Mouse (Mus musculus): ENCODE measurements around the gene Vmn2r80. TPM values are rescaled to one million over a fixed set of nuclear protein-coding genes. Genes with fewer than 3 reads are reported as not detected.
"Not testable (repeated sequence)": the region's sequence is repeated elsewhere in the genome, so short reads cannot be mapped to it uniquely, and the experiment has no call there.

Vmn2r80 gene
- polyA plus RNA-seq (2017; shearing (Covaris generic)), result not detected

DNA sequence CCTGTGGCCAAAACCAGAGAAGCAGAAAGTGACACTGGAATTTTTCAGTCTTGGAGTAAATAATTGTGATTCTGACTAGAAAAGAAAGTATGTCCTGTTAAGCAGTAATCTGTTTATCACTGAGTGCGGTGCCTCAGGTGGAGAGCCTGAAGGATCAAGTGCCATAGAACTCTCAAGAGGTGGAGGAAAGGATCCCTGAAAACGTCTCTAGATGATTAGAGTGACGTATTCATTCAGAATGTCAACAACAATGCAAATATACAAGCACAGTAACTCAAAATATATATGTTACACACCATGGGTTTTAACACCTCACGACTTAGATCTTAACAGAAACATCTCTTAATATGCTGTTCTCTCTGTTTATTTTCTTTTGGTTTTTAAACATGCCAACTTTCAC lies at the start of gene Vmn2r80:
Vmn2r80 (plus strand) TSS at position 301 of the 400 bp plus-strand sequence.
- ATAC-seq, result not testable (repeated sequence)

DNA sequence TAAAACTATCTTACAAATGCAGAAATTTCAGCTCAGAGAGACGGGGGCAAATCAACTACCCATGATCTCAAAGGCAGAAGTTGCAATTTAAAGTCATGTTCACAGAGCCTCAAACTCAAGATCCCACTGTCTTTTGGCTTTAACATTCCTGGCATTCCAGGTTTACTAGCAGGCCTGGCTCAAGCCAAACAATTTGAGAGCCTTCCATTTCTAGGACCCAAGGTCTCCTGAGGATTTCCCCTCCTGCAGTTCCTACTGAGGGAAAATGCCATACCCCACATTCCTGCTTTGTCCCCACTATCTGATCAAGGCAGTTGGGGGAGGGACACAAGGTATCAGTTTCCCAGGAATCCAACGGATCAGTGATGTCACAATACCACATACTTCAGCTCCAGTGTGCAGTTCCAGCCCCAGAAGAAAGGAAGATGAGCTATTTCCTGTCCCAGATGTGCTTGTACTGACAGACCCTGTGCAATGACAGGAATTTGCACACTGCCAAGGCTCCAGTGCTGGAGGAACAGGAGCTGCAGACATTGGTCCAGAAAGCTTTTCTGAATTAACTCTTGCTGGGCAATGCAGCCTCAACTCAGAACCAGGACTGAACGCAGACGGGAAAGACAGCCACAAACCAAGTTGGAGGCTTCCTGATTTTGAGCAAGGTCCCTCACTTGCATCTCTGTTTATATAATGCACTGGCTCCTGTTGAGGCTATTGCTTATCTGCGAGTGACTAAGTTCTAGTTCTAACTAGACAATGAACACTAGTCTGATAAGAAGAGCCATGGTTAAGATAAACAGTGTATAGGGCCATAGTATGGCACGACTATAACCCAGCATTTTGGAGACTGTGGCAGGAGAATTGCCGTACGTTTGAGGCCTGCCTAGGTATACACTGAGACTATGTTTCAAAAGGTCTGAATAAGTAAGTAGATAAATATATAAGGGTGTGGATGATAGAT lies 42.0 kb upstream of the Vmn2r80 start:
- ATAC-seq, result no peak

DNA sequence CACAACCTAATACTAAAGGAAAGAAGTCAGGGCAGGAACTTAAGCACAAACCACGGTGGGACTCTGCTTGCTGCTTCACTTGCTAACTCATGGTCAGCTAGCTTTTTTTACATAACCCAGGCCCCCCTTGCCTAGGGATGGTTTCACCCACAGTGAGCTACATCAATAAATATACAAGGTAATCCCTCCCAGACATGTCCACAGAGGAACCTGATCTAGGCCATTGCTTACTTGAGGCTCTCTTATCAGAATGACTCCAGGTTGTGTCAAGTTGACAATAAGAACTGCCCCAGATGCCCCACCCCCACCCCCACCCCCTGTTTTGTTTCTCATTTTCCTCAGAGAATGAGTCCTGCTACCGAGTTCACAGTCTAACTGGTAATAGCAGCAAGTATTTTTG lies 41.0 kb upstream of the Vmn2r80 start:
- no peak for ATAC-seq

DNA sequence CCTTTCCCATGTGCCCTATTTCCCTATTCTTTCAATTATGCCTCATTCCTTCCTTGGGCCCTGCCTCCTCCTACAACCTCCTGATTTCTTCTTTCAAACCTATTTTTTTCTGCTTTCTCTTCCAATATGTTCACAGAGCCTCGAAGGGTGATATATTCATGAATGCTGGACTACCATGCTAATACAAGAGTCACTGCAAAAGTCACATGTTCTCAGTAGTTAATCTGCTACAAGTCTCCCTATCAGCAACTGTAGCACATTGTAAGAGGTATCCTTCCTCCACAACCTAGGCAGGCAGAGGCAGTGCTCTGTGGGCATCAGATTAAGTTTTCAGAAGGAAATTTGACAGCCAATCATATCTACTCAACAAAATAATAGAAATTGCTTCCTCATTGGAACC lies 39.4 kb upstream of the Vmn2r80 start:
- no peak for ATAC-seq

DNA sequence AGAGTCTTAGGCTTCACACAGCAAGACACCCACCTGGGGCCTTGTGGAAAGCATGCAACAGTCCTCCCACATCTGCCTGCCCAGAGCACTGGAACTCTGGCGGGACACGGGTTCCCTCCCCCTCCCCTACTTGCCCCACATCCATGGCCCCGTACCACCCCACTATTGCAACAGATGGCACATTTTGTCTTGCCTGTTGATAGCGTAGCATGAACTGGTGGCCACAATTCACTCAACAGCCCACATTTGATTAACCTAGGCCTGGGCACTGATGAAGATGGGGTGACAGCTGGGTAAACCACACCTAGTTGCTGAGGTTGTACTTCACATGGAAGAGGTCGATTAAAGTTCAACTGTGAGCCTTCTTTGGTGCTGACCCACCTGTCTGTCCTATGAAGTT lies 38.1 kb upstream of the Vmn2r80 start:
- ATAC-seq, result no peak

DNA sequence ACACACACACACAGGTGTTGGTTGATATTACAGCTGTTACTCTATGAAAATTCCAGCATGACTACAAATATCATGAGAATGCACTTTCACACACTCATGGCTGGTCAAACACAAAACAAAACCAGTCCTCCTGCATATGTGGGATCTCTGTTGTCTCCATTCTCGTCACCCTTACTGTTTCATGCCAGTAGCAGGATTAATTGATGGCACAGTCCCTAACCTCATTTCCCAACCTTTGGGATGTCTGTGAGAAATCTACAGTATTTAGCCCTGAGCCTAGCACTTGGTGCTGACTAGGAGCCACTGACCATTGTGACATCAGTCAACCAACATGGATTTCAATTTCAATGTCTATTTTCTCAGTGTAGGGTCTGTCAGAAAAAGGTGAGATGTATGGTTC lies 33.5 kb upstream of the Vmn2r80 start:
- no peak for ATAC-seq

DNA sequence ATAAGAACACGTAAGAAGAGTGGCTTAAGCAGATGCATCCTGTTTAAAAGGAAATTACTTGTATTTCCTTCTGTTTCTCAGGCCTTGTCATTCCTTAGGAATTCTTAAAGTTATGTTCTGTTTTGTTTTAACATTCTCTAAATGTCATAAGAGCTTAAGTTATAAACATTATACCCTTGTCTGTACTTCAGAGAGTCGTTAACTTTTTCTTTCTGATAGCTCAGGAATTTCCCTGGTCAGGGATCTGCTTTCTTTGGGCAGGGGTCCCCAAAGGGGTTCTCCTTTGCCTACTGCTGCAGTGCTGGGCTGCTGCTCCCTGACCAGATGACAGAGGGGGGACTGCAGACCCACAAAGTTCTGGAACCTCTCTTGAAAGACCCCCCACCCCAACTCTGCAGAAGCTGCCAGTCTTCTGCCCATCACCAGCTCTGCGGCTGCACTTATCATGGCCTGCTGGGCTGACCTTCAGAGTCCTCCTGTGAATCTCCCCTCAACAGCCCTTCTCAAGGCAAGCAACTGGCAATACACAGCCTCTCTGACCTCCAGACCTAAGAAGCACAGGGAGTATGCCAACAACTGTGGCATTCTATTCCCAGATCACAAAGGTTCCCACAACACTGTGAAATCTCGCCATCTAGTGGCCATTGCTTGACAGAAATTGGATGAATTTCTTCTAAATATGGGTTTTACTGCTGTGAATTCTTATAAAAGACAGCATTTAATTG lies 32.3 kb upstream of the Vmn2r80 start:
- ATAC-seq, result no peak

DNA sequence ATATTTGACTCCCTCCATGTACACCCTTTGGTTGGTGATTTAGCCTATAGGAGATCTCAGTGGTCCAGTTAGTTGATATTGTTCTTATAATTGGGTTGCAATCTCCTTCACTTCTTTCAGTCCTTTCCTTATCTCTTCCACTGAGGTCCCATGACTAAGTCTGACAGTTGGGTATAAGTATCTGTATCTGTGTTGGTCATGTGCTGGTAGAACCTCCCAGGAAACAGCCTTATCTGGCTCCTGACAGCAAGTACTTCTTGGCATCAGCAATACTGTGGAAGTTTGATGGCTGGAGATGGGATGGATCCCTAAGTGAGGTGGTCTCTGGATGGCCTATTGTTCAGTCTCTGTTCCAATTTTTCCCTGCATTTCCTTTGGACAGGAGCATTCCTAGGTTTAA lies 3.0 kb downstream of the Vmn2r80 start:
- ATAC-seq, result no peak

DNA sequence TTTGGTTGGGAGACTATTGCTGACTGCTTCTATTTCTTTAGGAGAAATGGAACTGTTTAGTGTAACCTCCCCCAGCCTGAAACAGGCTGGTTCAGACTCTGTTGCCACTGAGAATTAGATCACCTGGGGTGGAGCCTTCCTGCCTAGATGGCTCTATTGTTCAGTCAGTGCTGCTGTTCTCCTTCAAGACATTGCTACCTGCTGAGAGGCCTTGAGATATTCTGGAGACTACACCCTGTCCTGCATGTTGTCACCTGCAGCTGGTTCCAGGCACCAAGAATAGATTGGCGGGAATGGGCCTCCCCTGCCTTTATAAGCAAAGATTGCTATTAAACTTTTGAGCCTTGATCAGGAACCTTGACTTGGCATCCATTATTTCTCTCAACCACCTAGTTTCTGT lies 51.4 kb downstream of the Vmn2r80 start:
- not testable (repeated sequence) for ATAC-seq

DNA sequence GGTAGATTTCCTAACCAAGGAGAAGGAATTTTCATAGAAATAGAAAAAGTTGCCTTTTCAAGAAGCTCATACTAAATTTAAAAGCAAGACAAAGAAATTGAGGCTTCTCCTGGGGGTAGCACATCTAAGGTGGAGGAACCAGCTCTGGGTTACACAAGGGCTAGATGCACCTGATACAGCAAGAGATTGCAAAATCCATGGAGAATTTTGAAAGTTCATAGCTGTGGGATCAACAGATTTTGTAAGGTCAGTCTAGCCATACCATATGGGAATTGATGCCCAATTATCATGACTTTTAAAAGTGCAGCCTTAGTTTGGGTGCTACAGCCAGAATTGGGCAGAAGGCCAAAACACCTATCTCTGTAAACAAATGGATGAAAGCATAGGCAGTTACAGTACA lies 71.9 kb downstream of the Vmn2r80 start:
- ATAC-seq, result no peak

DNA sequence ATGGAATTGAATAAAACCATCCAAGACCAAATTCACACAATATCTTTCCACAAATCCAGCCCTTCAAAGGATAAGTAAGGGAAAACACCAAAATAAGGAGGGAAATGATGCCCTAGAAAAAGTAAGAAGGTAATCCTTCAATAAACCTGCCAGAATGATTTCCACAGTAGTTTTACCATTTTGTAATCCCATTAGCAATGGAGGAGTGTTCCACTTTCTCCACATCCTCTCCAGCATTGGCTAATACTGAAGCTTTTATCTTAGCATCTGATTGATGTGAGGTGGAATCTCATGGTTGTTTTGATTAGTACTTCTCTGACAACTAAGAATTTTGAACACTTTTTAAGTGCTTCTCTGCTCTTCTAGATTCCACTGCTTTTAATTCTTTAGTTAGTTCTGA lies 73.0 kb downstream of the Vmn2r80 start:
- no peak for ATAC-seq

DNA sequence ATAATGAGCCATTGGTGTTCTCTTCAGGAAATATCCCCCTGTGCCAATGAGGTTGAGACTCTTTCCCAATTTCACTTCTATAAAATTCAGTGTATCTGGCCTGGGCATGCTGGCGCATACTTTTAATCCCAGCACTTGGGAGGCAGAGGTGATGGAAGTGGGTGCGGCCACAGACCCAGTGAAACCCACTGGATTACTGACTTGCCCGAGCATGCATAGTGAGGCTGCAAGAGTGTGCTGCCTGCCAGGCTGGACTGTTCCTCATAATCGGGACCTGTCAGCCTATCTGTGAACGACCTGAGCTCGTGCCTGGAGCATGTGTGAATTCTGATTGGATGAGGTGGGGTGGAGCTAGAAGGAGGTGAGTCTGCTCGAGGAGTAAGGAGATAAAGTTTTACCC lies 73.6 kb downstream of the Vmn2r80 start:
- no peak for ATAC-seq

Other genes starting within 250 kb of the Vmn2r80 start
- gene Olfr1354, start 235.6 kb upstream of the Vmn2r80 start, polyA plus RNA-seq (2017; shearing (Covaris generic)), result not detected
- not detected for gene Olfr8, start 198.1 kb upstream of the Vmn2r80 start, polyA plus RNA-seq (2017; shearing (Covaris generic))
- gene Olfr1353, start 185.5 kb upstream of the Vmn2r80 start, polyA plus RNA-seq (2017; shearing (Covaris generic)), result not detected
- gene Olfr1352, start 167.7 kb upstream of the Vmn2r80 start, polyA plus RNA-seq (2017; shearing (Covaris generic)), result not detected
- not detected for gene Olfr1351, start 136.3 kb upstream of the Vmn2r80 start, polyA plus RNA-seq (2017; shearing (Covaris generic))
- gene Olfr57, start 120.0 kb upstream of the Vmn2r80 start, polyA plus RNA-seq (2017; shearing (Covaris generic)), result not detected
- 10 to 100 TPM; 13.5 to 20.4 TPM for gene 2610008E11Rik, start 51.2 kb upstream of the Vmn2r80 start, polyA plus RNA-seq (2017; shearing (Covaris generic))
- gene Vmn2r81, start 98.9 kb downstream of the Vmn2r80 start, polyA plus RNA-seq (2017; shearing (Covaris generic)), result not detected
- not detected for gene Vmn2r82, start 207.8 kb downstream of the Vmn2r80 start, polyA plus RNA-seq (2017; shearing (Covaris generic))

All from activated CD4-positive, CD25-positive, alpha-beta regulatory T cell, adult 4 months (primary cell).